8 mouse cellular contexts compared by ENCODE assay signal in genomic region chr3:122245878-122246332, GRCm38 (mm10). TPM values are rescaled to one million over a fixed set of nuclear protein-coding genes. Genes with fewer than 3 reads are reported as not detected.
DNase-seq lines count a peak whose midpoint lies in the region; ATAC-seq lines count a peak whose summit lies in the region.

No protein-coding gene starts in this region.

- peak; percentile 45 for ATAC-seq in frontal cortex, adult (ENCODE audit: low TSS enrichment)
- peak; percentile 59 for ATAC-seq in hindbrain, embryonic 14.5 days (ENCODE audit: low FRiP score)

- H3K4me3 ChIP-seq in hindbrain, embryonic 14.5 days (replicated peaks; ENCODE audit: low read length) = peak overlapping the region; percentile 98
- peak overlapping the region; percentile 95 for H3K4me3 ChIP-seq in limb, embryonic 10.5 days

- H3K36me3 ChIP-seq in hindbrain, embryonic 14.5 days (replicated peaks; ENCODE audit: control insufficient read depth, insufficient read depth) = no peaks in the 10 kb centered on the region
- no peaks in the 10 kb centered on the region for H3K36me3 ChIP-seq in limb, embryonic 10.5 days

- 1% methylated on average over 33 of the region's 50 CpGs for WGBS in hindbrain, embryonic 14.5 days
- WGBS in limb, embryonic 10.5 days = under 1% methylated on average over 50 of the region's 50 CpGs

- peak overlapping the region; percentile 68 for H3K4me2 ChIP-seq in hindbrain, embryonic 14.5 days (replicated peaks)

- H3K9me3 ChIP-seq in hindbrain, embryonic 14.5 days (ENCODE audit: control insufficient read depth, low read length) = no peaks in the 10 kb centered on the region
- H3K9me3 ChIP-seq in limb, embryonic 10.5 days (replicated peaks) = no peaks in the 10 kb centered on the region

- peak overlapping the region; percentile 90 for H3K9ac ChIP-seq in hindbrain, embryonic 14.5 days

- H3K27ac ChIP-seq in hindbrain, embryonic 14.5 days = peak overlapping the region; percentile 95
- peak overlapping the region; percentile 90 for H3K27ac ChIP-seq in limb, embryonic 10.5 days

- H3K27me3 ChIP-seq in hindbrain, embryonic 14.5 days (ENCODE audit: control insufficient read depth, insufficient read depth, low read length) = no peaks in the 10 kb centered on the region
- no peaks in the 10 kb centered on the region for H3K27me3 ChIP-seq in limb, embryonic 10.5 days (ENCODE audit: low read depth, poor library complexity, severe bottlenecking)

- H3K4me1 ChIP-seq in hindbrain, embryonic 14.5 days (replicated peaks; ENCODE audit: control insufficient read depth, insufficient read depth, low read length) = peaks cover 16% of the 10 kb centered on the region
- peaks cover 34% of the 10 kb centered on the region for H3K4me1 ChIP-seq in limb, embryonic 10.5 days

- DNase-seq in right cerebral cortex, adult 2 months (ENCODE audit: low spot score in 2 of 2) = peak; percentile 41 to 49
- DNase-seq in right cerebral cortex, postnatal 25 days = no peak
- DNase-seq in cerebellum, postnatal 10 days = peak; percentile 86 to 87
- DNase-seq in hindbrain, embryonic 14.5 days (ENCODE audit: low spot score) = peak; percentile 36
- peak; percentile 73 for DNase-seq in limb, embryonic 10.5 days (ENCODE audit: low spot score)
- peak; percentile 52 for DNase-seq in mesoderm, embryonic 11.5 days (ENCODE audit: low read depth, low spot score)
- peak; percentile 40 to 58 for DNase-seq in spleen, postnatal 14 days (ENCODE audit: low spot score in 2 of 2)

RNA-seq across cellular contexts. Expression of gene Gclm, which starts 0.5 kb away (rescaled TPM):
- polyA plus RNA-seq in hindbrain, embryonic 14.5 days (2014; fragmentation: Nextera tagmentation; extraction: Ambion mirVana) = 56.6 and 61.4 TPM in 2 replicates
- polyA plus RNA-seq in limb, embryonic 10.5 days (2016; fragmentation: Nextera tagmentation; extraction: Ambion mirVana) = 32.5 and 40.3 TPM in 2 replicates

RNA-seq across cellular contexts. Expression of gene Dnttip2, which starts 28.3 kb away (rescaled TPM):
- 47.9 and 48.3 TPM in 2 replicates for polyA plus RNA-seq in hindbrain, embryonic 14.5 days (2014; fragmentation: Nextera tagmentation; extraction: Ambion mirVana)
- polyA plus RNA-seq in limb, embryonic 10.5 days (2016; fragmentation: Nextera tagmentation; extraction: Ambion mirVana) = 93.2 and 99.6 TPM in 2 replicates

RNA-seq across cellular contexts. Expression of gene Bcar3, which starts 48.0 kb away (rescaled TPM):
- 5.2 and 6.2 TPM in 2 replicates for polyA plus RNA-seq in hindbrain, embryonic 14.5 days (2014; fragmentation: Nextera tagmentation; extraction: Ambion mirVana)
- polyA plus RNA-seq in limb, embryonic 10.5 days (2016; fragmentation: Nextera tagmentation; extraction: Ambion mirVana) = 5.2 and 5.6 TPM in 2 replicates
